Mouse (Mus musculus) intestine, embryonic 16.5 days (tissue): ENCODE results near the gene Creb1. TPM values are rescaled to one million over a fixed set of nuclear protein-coding genes. Genes with fewer than 3 reads are reported as not detected.
"Not testable (repeated sequence)": the region's sequence is repeated elsewhere in the genome, so short reads cannot be mapped to it uniquely, and the experiment has no call there.

Source experiments
- ATAC-seq: fragments of 200-750 bp; cut with Nextera tagmentation; 2 replicates; pipeline ENCODE4 v1.8.0; 2017; ENCODE audit warnings: moderate TSS enrichment, moderate library complexity
- H3K27ac ChIP-seq: fragments of 300-500 bp; sonication (generic); 2 replicates; pipeline ENCODE4 v1.5.1; 2014; ENCODE audit warnings: mild to moderate bottlenecking, low read length
- H3K27me3 ChIP-seq: fragments of 300-500 bp; sonication (generic); replicated peaks from 2 replicates; pipeline ENCODE4 v1.6.1; 2014; ENCODE audit warnings: low read length, control low read depth, mixed read lengths; ENCODE audit not compliant: control insufficient read depth, insufficient read depth
- H3K36me3 ChIP-seq: fragments of 300-500 bp; sonication (generic); 2 replicates; pipeline ENCODE4 v1.6.1; 2014; ENCODE audit warnings: low read length, control low read depth; ENCODE audit not compliant: control insufficient read depth, insufficient read depth
- H3K4me1 ChIP-seq: fragments of 300-500 bp; sonication (generic); 2 replicates; pipeline ENCODE4 v1.6.1; 2014; ENCODE audit warnings: low read length, control low read depth, mixed read lengths; ENCODE audit not compliant: control insufficient read depth, insufficient read depth
- H3K4me2 ChIP-seq: fragments of 300-500 bp; sonication (generic); 2 replicates; pipeline ENCODE4 v1.6.1; 2014; ENCODE audit warnings: low read depth, low read length, control low read depth
- H3K4me3 ChIP-seq: fragments of 300-500 bp; sonication (generic); 2 replicates; pipeline ENCODE4 v1.5.1; 2014; ENCODE audit warnings: mild to moderate bottlenecking, low read length
- H3K9ac ChIP-seq: fragments of 300-500 bp; sonication (generic); 2 replicates; pipeline ENCODE4 v1.6.1; 2014; ENCODE audit warnings: low read depth, low read length
- H3K9me3 ChIP-seq: fragments of 300-500 bp; sonication (generic); 2 replicates; pipeline ENCODE4 v1.6.1; 2016; ENCODE audit warnings: low read length, control low read depth; ENCODE audit not compliant: control insufficient read depth
- WGBS: fragments of 180-500 bp; shearing (Covaris S2); extraction: QIAGEN DNeasy Blood & Tissue Kit; methylation state at CpG from one replicate; pipeline ENCODE4 v1.1.7; 2014; 5-methylcytosine and 5-hydroxymethylcytosine counted together
- polyA plus RNA-seq: library from polyadenylated mRNA; unstranded; fragments of >200 nt; fragmentation: Nextera tagmentation; extraction: Ambion mirVana; gene quantifications from 2 replicates; pipeline ENCODE4 v1.2.1, GENCODE M21; 2015

Gene Creb1
- polyA plus RNA-seq, 1 experiment from 2014 or later: 20.1 TPM

GRCm38 (mm10) chr1:64625214-64625613 lies 92.8 kb downstream of the Creb1 start:
- H3K4me2 ChIP-seq: no peak overlapping the region
- H3K9ac ChIP-seq: no peak overlapping the region

GRCm38 (mm10) chr1:64631526-64631925 lies 99.1 kb downstream of the Creb1 start:
- H3K9me3 ChIP-seq: no peaks in the 10 kb centered on the region
- no peak overlapping the region for H3K27ac ChIP-seq
- H3K9ac ChIP-seq: no peak overlapping the region
- no peaks in the 10 kb centered on the region for H3K4me1 ChIP-seq
- H3K36me3 ChIP-seq: no peaks in the 10 kb centered on the region
- no peak overlapping the region for H3K4me3 ChIP-seq
- H3K27me3 ChIP-seq: no peaks in the 10 kb centered on the region
- no peak for ATAC-seq
- 60% methylated on average over 5 of the region's 5 CpGs for WGBS
- H3K4me2 ChIP-seq: no peak overlapping the region

More at GRCm38 (mm10) chr1:64625214-64625613, 92.8 kb downstream of the Creb1 start:
- H3K4me1 ChIP-seq: no peaks in the 10 kb centered on the region
- H3K27ac ChIP-seq: no peak overlapping the region
- no peaks in the 10 kb centered on the region for H3K36me3 ChIP-seq
- no peak for ATAC-seq
- H3K27me3 ChIP-seq: no peaks in the 10 kb centered on the region
- H3K4me3 ChIP-seq: no peak overlapping the region
- H3K9me3 ChIP-seq: no peaks in the 10 kb centered on the region

DNA sequence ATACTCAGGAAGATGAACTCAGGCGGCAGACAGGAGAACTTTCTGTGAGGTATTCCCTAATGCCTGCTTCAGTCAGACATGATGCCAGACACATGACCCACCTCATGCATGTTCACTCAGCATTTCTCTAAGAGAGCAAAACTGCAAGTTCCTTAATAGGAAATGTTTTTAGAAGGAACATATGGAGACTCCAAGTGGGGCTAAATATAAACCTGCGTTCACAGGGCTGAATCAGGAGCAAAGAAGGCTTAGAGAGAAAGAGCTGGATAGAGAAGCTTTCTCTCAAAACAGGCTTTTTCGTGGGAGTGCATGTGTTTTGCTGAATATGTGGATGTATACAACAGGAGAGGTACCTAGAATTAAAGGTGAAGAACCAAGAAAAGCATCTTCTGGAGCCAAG lies 100.8 kb downstream of the Creb1 start:
- Histone ChIP-seq H3K36me3 (no peaks in the 10 kb centered on the region), H3K27me3 (no peaks in the 10 kb centered on the region), H3K27ac (no peak overlapping the region), H3K4me3 (no peak overlapping the region), H3K9ac (no peak overlapping the region), H3K4me1 (no peaks in the 10 kb centered on the region), H3K9me3 (no peaks in the 10 kb centered on the region), H3K4me2 (no peak overlapping the region)
- WGBS: 67% methylated on average over 3 of the region's 3 CpGs
- ATAC-seq: no peak

DNA sequence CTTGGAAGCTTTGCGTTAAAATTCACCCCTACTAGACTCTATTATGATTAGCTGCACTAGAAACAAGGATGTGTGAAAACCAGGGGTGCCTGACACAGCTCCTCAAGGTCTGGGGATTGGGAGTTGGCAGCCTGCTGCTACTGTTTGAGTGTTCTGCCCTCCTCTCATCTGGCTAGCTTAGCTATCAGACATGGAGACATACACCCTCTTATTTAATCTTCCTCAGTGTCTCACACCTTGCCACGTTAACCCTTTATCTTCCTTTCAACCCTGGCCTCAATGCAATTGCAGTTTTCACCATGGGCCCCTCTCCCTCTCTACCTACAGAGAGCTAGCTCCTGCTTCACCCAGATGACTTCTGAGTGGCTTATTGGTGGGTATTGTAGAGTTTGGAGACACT lies 103.2 kb downstream of the Creb1 start:
- H3K4me3 ChIP-seq: no peak overlapping the region
- H3K36me3 ChIP-seq: no peaks in the 10 kb centered on the region
- no peak overlapping the region for H3K27ac ChIP-seq
- H3K4me2 ChIP-seq: no peak overlapping the region
- ATAC-seq: no peak
- H3K4me1 ChIP-seq: no peaks in the 10 kb centered on the region
- H3K9me3 ChIP-seq: no peaks in the 10 kb centered on the region
- whole genome bisulfite sequencing: 48% methylated on average over 2 of the region's 2 CpGs
- no peaks in the 10 kb centered on the region for H3K27me3 ChIP-seq
- no peak overlapping the region for H3K9ac ChIP-seq

DNA sequence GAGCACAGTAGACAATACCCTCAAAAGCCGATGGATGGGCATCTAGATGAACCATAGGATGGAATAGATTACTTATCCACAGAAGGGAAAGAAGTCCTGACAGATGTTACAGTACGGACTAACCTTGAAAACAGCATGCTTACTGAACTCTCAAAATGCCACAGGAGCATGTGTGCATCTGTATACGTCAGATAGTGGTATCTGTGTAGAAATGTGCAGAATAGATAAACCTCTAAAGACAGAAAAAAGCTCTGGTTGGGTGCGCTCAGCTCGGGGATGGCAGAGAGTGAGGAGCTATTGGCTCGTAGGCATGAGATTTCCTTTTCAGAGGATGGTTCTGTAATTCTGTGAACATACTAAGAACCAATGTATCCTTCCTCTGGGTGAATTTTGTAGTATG lies 106.8 kb downstream of the Creb1 start:
- no peak for ATAC-seq
- no peak overlapping the region for H3K9ac ChIP-seq
- 89% methylated on average over 6 of the region's 6 CpGs for WGBS
- H3K27me3 ChIP-seq: no peaks in the 10 kb centered on the region
- H3K4me3 ChIP-seq: no peak overlapping the region
- H3K4me2 ChIP-seq: no peak overlapping the region
- no peaks in the 10 kb centered on the region for H3K9me3 ChIP-seq
- H3K36me3 ChIP-seq: no peaks in the 10 kb centered on the region
- no peak overlapping the region for H3K27ac ChIP-seq
- no peaks in the 10 kb centered on the region for H3K4me1 ChIP-seq

DNA sequence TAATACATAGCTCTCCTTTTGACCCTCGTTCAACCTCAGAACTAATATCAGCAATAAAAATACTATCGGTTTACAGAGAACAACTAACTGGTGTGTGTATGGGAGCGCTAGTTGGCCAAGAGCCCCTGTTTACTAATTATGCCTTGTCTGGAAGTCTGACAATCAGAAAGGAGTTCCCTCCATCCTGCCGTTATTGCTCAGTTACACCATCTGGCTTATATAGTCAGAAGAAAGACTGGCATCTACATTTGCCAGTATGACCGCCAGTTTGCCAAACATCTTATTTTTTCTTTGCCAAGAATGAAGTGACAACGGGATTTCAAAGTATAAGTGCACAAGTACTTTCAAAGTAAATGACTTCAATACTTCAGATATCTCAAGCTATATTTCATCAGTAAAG lies 108.6 kb downstream of the Creb1 start:
- Histone ChIP-seq H3K36me3 (no peaks in the 10 kb centered on the region), H3K27ac (no peak overlapping the region), H3K4me3 (no peak overlapping the region), H3K9me3 (no peaks in the 10 kb centered on the region), H3K4me1 (no peaks in the 10 kb centered on the region), H3K4me2 (no peak overlapping the region), H3K27me3 (no peaks in the 10 kb centered on the region), H3K9ac (no peak overlapping the region)
- ATAC-seq: no peak
- WGBS: 89% methylated on average over 6 of the region's 6 CpGs

GRCm38 (mm10) chr1:64642541-64642940 lies 110.1 kb downstream of the Creb1 start:
- H3K36me3 ChIP-seq, H3K9me3 ChIP-seq, H3K27me3 ChIP-seq, H3K4me1 ChIP-seq, H3K4me2 ChIP-seq, H3K9ac ChIP-seq, H3K4me3 ChIP-seq, H3K27ac ChIP-seq, ATAC-seq: not testable (repeated sequence)
- 91% methylated on average over 8 of the region's 8 CpGs for WGBS

DNA sequence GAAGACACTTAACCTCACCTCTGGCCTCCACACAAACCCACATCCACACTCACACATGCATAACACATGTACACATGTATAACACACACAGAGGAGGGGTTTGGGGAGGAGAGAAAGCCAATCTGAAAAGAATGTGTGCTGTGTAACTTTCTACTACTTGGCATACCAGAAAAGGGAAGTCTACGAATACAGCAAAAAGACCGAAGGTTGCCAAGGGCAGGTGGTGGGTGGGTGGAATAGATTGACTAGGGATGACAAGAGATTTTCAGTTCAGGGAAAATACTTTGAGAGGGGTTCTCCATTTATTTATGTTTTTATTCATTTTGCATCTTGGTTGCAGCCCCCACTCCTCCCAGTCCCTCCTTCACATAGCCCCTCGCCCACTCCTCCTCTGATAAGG lies 112.1 kb downstream of the Creb1 start:
- Histone ChIP-seq H3K9ac (no peak overlapping the region), H3K36me3 (no peaks in the 10 kb centered on the region), H3K27ac (no peak overlapping the region), H3K4me3 (no peak overlapping the region), H3K4me2 (no peak overlapping the region), H3K4me1 (no peaks in the 10 kb centered on the region), H3K27me3 (no peaks in the 10 kb centered on the region), H3K9me3 (no peaks in the 10 kb centered on the region)
- ATAC-seq: no peak
- 89% methylated on average over 3 of the region's 3 CpGs for WGBS

- Histone ChIP-seq H3K36me3 (no peaks in the 10 kb centered on the region), H3K4me2 (no peak overlapping the region), H3K9ac (no peak overlapping the region), H3K4me3 (no peak overlapping the region), H3K9me3 (no peaks in the 10 kb centered on the region), H3K4me1 (no peaks in the 10 kb centered on the region), H3K27me3 (no peaks in the 10 kb centered on the region), H3K27ac (no peak overlapping the region)
- WGBS: 69% methylated on average over 11 of the region's 11 CpGs
- ATAC-seq: no peak
Observed at GRCm38 (mm10) chr1:64649362-64650124, 117.1 kb downstream of the Creb1 start.

GRCm38 (mm10) chr1:64653701-64654100 lies 121.3 kb downstream of the Creb1 start:
- Histone ChIP-seq H3K9ac (no peak overlapping the region), H3K36me3 (no peaks in the 10 kb centered on the region), H3K27ac (no peak overlapping the region), H3K4me1 (no peaks in the 10 kb centered on the region), H3K4me2 (no peak overlapping the region), H3K4me3 (no peak overlapping the region), H3K9me3 (no peaks in the 10 kb centered on the region), H3K27me3 (no peaks in the 10 kb centered on the region)
- 92% methylated on average over 6 of the region's 6 CpGs for WGBS
- no peak for ATAC-seq
